Mouse (Mus musculus) heart, embryonic 12.5 days (tissue): Measurements from ENCODE around the gene Cdk11b. TPM values are rescaled to one million over a fixed set of nuclear protein-coding genes. Genes with fewer than 3 reads are reported as not detected.

ENCODE experiments used
- ATAC-seq: fragments of 200-750 bp; cut with Nextera tagmentation; 2 replicates; pipeline ENCODE4 v1.8.0; 2017; ENCODE audit warnings: moderate TSS enrichment, moderate library complexity; ENCODE audit not compliant: insufficient number of reproducible peaks, low FRiP score
- H3K27ac ChIP-seq: fragments of 300-500 bp; sonication (generic); 2 replicates; pipeline ENCODE4 v1.5.1; 2016; ENCODE audit warnings: mild to moderate bottlenecking, moderate library complexity; ENCODE audit not compliant: poor library complexity, severe bottlenecking
- H3K27me3 ChIP-seq: fragments of 300-500 bp; sonication (generic); replicated peaks from 2 replicates; pipeline ENCODE4 v1.6.1; 2016; ENCODE audit warnings: mild to moderate bottlenecking, moderate library complexity
- H3K36me3 ChIP-seq: fragments of 300-500 bp; sonication (generic); 2 replicates; pipeline ENCODE4 v1.6.1; 2016; ENCODE audit warnings: mild to moderate bottlenecking, moderate library complexity
- H3K4me1 ChIP-seq: fragments of 300-500 bp; sonication (generic); replicated peaks from 2 replicates; pipeline ENCODE4 v1.6.1; 2016; ENCODE audit warnings: mild to moderate bottlenecking
- H3K4me2 ChIP-seq: fragments of 300-500 bp; sonication (generic); 2 replicates; pipeline ENCODE4 v1.6.1; 2016; ENCODE audit warnings: mild to moderate bottlenecking, moderate library complexity
- H3K4me3 ChIP-seq: fragments of 300-500 bp; sonication (generic); 2 replicates; pipeline ENCODE4 v1.5.1; 2016; ENCODE audit warnings: mild to moderate bottlenecking
- H3K9ac ChIP-seq: fragments of 300-500 bp; sonication (generic); 2 replicates; pipeline ENCODE4 v1.6.1; 2016; ENCODE audit warnings: mild to moderate bottlenecking, moderate library complexity
- H3K9me3 ChIP-seq: fragments of 300-500 bp; sonication (generic); replicated peaks from 2 replicates; pipeline ENCODE4 v1.6.1; 2016; ENCODE audit warnings: mild to moderate bottlenecking, moderate library complexity
- WGBS: fragments of 180-500 bp; shearing (Covaris S2); methylation state at CpG from one replicate; pipeline ENCODE4 v1.1.7; 2016; 5-methylcytosine and 5-hydroxymethylcytosine counted together
- polyA plus RNA-seq: library from polyadenylated mRNA; unstranded; fragments of >200 nt; fragmentation: Nextera tagmentation; extraction: Ambion mirVana; gene quantifications from 2 replicates; pipeline ENCODE4 v1.2.1, GENCODE M21; 2016

Cdk11b gene
- polyA plus RNA-seq, 1 experiment from 2014 or later, result 52.3 TPM

DNA sequence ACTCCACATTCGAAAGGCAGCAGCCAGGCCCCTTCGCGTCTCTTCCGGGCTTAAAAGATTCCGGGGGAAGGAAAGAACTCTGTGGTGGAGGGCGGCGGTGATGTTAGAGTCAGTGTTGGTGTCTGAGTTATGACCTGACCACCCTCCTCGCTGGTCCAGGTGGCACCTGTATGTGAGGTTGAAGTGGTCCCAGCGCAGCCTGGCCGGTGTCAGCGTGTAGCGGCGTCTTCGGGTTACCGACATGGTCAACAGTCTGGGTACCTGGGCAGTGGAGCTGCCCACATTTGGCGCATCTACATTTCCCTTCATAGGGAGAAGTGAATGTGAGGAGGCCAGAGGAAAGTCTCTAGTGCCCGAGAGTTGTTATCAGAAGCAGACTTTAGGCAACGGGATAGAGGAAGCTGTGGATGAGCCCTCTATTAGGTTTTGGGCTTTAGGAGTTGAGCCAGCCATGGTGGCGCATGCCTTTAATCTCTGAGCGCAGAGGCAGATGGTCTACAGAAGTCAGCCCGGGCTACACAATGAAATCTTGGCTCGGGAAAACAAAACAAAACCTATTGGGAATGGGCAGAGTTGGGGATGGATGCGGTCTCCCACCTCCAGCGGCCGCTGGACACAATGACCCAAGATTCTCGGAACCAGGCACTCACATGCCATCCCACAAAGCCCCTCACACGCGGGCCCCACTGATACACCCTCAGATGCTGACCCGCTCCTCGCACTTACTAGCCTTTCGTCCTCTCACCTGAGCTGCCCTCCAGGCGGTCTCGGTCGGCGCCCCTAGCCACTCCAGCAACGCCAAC lies 27.8 kb downstream of the Cdk11b start:
- peak overlapping the region; percentile 83 for H3K4me2 ChIP-seq
- WGBS, result 20% methylated on average over 36 of the region's 36 CpGs
- H3K9me3 ChIP-seq, result no peaks in the 10 kb centered on the region
- peaks cover 52% of the 10 kb centered on the region for H3K4me1 ChIP-seq
- peak overlapping the region; percentile 55 for H3K4me3 ChIP-seq
- H3K9ac ChIP-seq, result peak overlapping the region; percentile 78
- ATAC-seq, result no peak; the same call in 1 of the 2 replicates
- H3K36me3 ChIP-seq, result peaks cover 56% of the 10 kb centered on the region
- peak overlapping the region; percentile 78 for H3K27ac ChIP-seq
- peaks cover 34% of the 10 kb centered on the region for H3K27me3 ChIP-seq

DNA sequence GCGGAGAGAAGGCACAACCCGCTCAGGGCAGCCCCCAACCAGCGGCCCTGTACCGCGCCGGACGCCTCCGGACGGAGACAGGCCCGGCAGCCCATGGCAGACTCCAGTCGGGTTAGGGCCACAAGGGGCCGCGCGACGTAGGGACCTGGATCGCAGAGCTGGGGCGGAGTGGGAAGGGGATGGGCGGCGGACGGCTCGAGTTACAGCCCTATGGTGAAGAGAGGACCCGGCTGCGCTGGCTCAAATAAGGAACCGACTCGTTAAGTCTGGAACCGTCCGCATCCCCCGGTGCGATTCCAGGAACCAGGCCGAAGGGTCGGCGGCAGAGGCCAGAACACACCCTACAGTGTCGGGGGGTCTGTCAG lies 28.4 kb downstream of the Cdk11b start, which contains the start of gene Mmp23:
Gene Mmp23, minus strand, starts transcription at position 299 of the 365 bp plus-strand sequence.
- peak within 1 kb of the TSS; percentile 78 for H3K27ac ChIP-seq
- WGBS, result under 1% methylated on average over 33 of the region's 33 CpGs
- H3K27me3 ChIP-seq, result peaks cover 34% of the 10 kb centered on the region
- no peaks in the 10 kb centered on the region for H3K9me3 ChIP-seq
- peak within 1 kb of the TSS; percentile 78 for H3K9ac ChIP-seq
- ATAC-seq, result peak; percentile 61
- H3K4me1 ChIP-seq, result peaks cover 52% of the 10 kb centered on the region
- peak within 1 kb of the TSS; percentile 55 for H3K4me3 ChIP-seq
- peak within 1 kb of the TSS; percentile 83 for H3K4me2 ChIP-seq
- peaks cover 52% of the 10 kb centered on the region for H3K36me3 ChIP-seq

DNA sequence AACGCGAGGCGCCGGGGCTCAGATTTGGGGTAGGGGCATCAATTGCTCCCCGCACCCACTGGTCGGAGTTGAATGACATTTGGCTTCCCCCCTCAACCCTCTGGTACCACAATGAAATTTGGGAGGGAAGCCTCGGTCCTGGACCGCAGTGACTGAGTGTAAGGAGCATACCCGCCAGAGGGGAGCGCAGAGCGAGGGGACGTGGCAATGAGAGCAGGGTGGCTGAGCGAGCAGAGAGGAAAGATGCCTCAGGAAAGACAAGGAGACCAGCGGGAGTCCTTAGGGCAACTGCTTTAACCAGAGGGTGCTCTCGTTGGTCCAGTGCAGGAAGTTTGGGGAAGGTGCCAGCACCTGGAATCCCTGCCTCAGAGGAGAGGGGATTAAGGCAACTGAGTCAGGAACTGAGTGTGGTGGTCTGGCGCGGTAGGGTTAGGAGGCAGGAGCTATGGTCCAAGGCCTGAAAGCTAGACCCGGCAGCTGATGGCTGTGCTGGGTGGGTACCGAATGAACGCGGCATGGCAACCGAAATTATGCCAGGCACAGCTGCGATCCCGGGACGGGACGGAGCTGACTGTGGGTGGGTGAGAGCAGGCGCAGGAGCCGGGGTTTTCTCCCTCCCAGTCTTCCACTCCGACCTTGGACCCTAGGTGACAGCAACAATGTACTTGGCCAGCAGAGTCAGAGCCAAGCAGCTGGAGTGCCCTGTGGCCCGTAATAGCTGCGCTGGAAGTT lies 29.0 kb downstream of the Cdk11b start:
- H3K4me1 ChIP-seq, result peaks cover 52% of the 10 kb centered on the region
- peak overlapping the region; percentile 83 for H3K4me2 ChIP-seq
- no peak for ATAC-seq
- H3K9me3 ChIP-seq, result no peaks in the 10 kb centered on the region
- H3K27ac ChIP-seq, result peak overlapping the region; percentile 52
- H3K9ac ChIP-seq, result peak overlapping the region; percentile 78
- H3K36me3 ChIP-seq, result peaks cover 50% of the 10 kb centered on the region
- peaks cover 34% of the 10 kb centered on the region for H3K27me3 ChIP-seq
- 2% methylated on average over 31 of the region's 31 CpGs for WGBS
- H3K4me3 ChIP-seq, result peak overlapping the region; percentile 55

DNA sequence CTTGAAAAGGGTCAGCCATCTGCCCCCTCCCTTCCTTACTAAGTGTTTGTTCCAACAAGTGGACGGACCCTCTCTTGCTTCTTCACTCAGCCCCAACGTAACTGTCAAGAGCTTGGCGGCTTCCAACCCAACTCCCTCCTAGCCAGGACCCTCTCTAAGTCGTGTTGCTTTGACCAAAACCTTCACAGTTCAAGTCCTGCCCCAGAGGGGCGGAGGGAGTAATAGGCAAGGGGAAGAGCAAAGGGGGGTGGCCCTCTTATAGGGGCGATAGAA lies 29.5 kb downstream of the Cdk11b start:
- peak overlapping the region; percentile 83 for H3K4me2 ChIP-seq
- peaks cover 48% of the 10 kb centered on the region for H3K36me3 ChIP-seq
- 0% methylated on average over 6 of the region's 6 CpGs for WGBS
- no peaks in the 10 kb centered on the region for H3K9me3 ChIP-seq
- no peak overlapping the region for H3K27ac ChIP-seq
- 0 out of 2 replicates have a peak, but pooled peaks have one; percentile 0 for ATAC-seq
- H3K4me1 ChIP-seq, result peaks cover 52% of the 10 kb centered on the region
- H3K9ac ChIP-seq, result peak overlapping the region; percentile 78
- H3K27me3 ChIP-seq, result peaks cover 34% of the 10 kb centered on the region
- peak overlapping the region; percentile 55 for H3K4me3 ChIP-seq

GRCm38 (mm10) chr4:155654456-155655298 lies 30.0 kb downstream of the Cdk11b start:
- peaks cover 34% of the 10 kb centered on the region for H3K27me3 ChIP-seq
- no peaks in the 10 kb centered on the region for H3K9me3 ChIP-seq
- 2% methylated on average over 52 of the region's 52 CpGs for WGBS
- peak overlapping the region; percentile 83 for H3K4me2 ChIP-seq
- H3K36me3 ChIP-seq, result peaks cover 43% of the 10 kb centered on the region
- H3K4me3 ChIP-seq, result peak overlapping the region; percentile 55
- H3K9ac ChIP-seq, result peak overlapping the region; percentile 78
- peak; percentile 54 for ATAC-seq
- H3K27ac ChIP-seq, result no peak overlapping the region
- peaks cover 52% of the 10 kb centered on the region for H3K4me1 ChIP-seq

DNA sequence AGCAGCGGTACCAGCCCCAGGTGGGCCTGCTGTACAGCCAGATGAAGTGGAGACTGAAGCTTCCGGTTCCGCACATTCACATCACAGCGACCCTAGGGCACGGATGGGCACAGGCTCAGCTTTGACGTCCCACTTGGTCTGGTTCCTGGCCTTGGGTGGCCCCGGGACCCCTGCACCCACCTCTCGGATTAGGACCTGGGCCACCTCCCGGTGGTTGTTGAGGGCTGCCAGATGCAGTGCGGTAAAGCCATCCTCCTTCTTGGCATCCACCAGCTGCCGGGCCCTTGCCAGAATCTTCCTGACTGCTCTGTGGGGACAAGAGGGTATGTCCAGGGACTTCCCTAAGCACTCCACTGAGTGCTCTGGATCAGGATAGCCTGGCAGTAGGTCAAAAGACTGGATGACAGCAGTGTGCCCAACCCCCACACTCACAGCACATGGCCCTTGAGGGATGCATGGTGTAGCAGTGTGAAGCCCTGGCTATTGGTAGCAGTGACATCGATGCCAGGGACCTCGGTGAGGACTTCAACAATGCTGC lies 31.6 kb downstream of the Cdk11b start:
- Histone ChIP-seq H3K27me3 (peaks cover 34% of the 10 kb centered on the region), H3K9me3 (no peaks in the 10 kb centered on the region), H3K4me3 (no peak overlapping the region), H3K9ac (no peak overlapping the region), H3K4me1 (peaks cover 48% of the 10 kb centered on the region), H3K27ac (no peak overlapping the region), H3K36me3 (peaks cover 27% of the 10 kb centered on the region), H3K4me2 (no peak overlapping the region)
- no peak for ATAC-seq
- WGBS, result 88% methylated on average over 13 of the region's 13 CpGs

DNA sequence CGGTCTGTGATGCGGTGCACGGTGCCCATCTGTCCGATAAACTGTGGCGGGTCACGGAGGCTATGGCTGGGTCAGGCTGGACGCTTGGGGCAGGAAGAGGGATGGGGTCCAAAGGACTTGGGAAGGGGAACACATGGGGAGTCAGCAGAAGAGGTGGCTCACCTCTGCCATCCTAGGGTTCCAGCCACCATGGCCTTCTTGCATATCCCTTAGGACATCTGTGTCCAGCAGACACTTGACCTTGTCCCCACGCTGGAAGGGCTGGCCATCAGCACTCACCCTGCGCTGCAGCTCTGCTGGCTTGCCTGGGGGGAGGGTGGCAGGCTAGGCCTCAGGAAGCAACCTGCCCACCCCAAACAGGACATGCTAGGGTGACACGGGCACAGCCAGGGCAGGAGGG lies 34.3 kb downstream of the Cdk11b start:
- Histone ChIP-seq H3K9ac (no peak overlapping the region), H3K36me3 (peaks cover 28% of the 10 kb centered on the region), H3K27me3 (peaks cover 30% of the 10 kb centered on the region), H3K9me3 (no peaks in the 10 kb centered on the region), H3K4me1 (peaks cover 25% of the 10 kb centered on the region), H3K4me3 (no peak overlapping the region), H3K27ac (no peak overlapping the region), H3K4me2 (no peak overlapping the region)
- WGBS, result 85% methylated on average over 10 of the region's 10 CpGs
- ATAC-seq, result no peak

DNA sequence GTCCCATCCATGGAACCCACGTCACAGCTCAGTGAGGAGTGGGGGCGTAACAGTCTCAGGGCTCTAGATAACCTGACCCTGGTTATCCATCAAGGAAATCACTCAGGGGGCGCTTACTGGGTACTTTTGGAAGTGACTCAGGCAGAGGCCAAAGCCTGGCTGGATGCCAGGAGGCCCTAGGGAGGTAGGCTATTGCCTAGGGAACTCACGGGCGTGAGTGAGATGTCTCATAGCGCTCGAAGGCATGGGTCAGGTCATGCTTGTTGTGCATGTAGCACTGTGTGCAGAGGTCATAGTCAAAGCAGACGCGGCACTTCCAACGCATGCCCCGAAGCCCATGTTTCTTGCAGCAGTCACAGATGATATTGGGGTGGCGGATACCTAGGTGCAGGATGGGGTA lies 36.0 kb downstream of the Cdk11b start:
- no peaks in the 10 kb centered on the region for H3K9me3 ChIP-seq
- H3K9ac ChIP-seq, result no peak overlapping the region
- H3K36me3 ChIP-seq, result peaks cover 32% of the 10 kb centered on the region
- no peak overlapping the region for H3K4me2 ChIP-seq
- no peak overlapping the region for H3K4me3 ChIP-seq
- peaks cover 13% of the 10 kb centered on the region for H3K27me3 ChIP-seq
- WGBS, result 60% methylated on average over 12 of the region's 12 CpGs
- H3K27ac ChIP-seq, result no peak overlapping the region
- ATAC-seq, result no peak
- peaks cover 9% of the 10 kb centered on the region for H3K4me1 ChIP-seq

DNA sequence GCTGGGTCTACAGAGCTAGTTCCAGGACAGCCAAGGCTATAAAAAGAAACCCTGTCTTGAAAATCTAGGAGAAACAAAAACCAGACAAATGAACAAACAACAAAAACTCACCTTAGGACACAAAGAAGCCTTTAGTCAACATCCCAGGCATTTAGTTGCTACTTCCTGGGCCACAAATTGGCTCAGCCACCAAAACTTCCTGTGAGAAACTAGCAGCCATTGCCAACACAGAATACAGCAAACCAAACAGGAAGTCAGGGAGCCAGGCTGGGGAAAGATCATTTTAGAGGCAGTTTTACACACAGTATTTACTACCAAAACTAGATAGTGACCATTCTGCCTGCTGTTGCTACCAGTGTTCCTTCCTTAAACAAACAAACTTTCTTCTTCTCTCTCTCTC lies 42.2 kb downstream of the Cdk11b start:
- H3K27me3 ChIP-seq, result no peaks in the 10 kb centered on the region
- no peak overlapping the region for H3K4me3 ChIP-seq
- no peak overlapping the region for H3K4me2 ChIP-seq
- no peaks in the 10 kb centered on the region for H3K9me3 ChIP-seq
- ATAC-seq, result no peak
- H3K36me3 ChIP-seq, result peaks cover 10% of the 10 kb centered on the region; the same call in 1 of the 2 replicates
- no peak overlapping the region for H3K27ac ChIP-seq
- peaks cover 7% of the 10 kb centered on the region for H3K4me1 ChIP-seq
- no peak overlapping the region for H3K9ac ChIP-seq

GRCm38 (mm10) chr4:155668689-155669597 lies 44.3 kb downstream of the Cdk11b start, which contains the start of gene Mib2:
Mib2 (minus strand) TSS chr4:155669198.
- WGBS, result under 1% methylated on average over 73 of the region's 73 CpGs
- ATAC-seq, result peak; percentile 99
- peak within 1 kb of the TSS; percentile 82 for H3K4me3 ChIP-seq
- peak within 1 kb of the TSS; percentile 19 for H3K27ac ChIP-seq
- no peaks in the 10 kb centered on the region for H3K27me3 ChIP-seq
- peak within 1 kb of the TSS; percentile 83 for H3K9ac ChIP-seq
- H3K36me3 ChIP-seq, result 0 out of 2 replicates have a peak, but pooled peaks cover 7% of the 10 kb centered on the region
- H3K4me2 ChIP-seq, result peak within 1 kb of the TSS; percentile 84
- H3K4me1 ChIP-seq, result peaks cover 7% of the 10 kb centered on the region
- H3K9me3 ChIP-seq, result no peaks in the 10 kb centered on the region
